Mouse (Mus musculus) hindbrain, embryonic 16.5 days (tissue): Measurements from ENCODE around the gene Crkl. TPM values are rescaled to one million over a fixed set of nuclear protein-coding genes. Genes with fewer than 3 reads are reported as not detected.
A peak's percentile ranks its signal among the peaks of the same experiment; 100 is the strongest.

ENCODE experiments used
- ATAC-seq: fragments of 200-750 bp; cut with Nextera tagmentation; 2 replicates; pipeline ENCODE4 v1.8.0; 2017; ENCODE audit warnings: moderate TSS enrichment, moderate library complexity
- H3K27ac ChIP-seq: fragments of 300-500 bp; sonication (generic); 2 replicates; pipeline ENCODE4 v1.5.1; 2014; ENCODE audit warnings: low read depth, mild to moderate bottlenecking, control low read depth, low read length, moderate library complexity
- H3K27me3 ChIP-seq: fragments of 300-500 bp; sonication (generic); replicated peaks from 2 replicates; pipeline ENCODE4 v1.6.1; 2014; ENCODE audit warnings: low read length; ENCODE audit not compliant: control insufficient read depth, insufficient read depth
- H3K36me3 ChIP-seq: fragments of 300-500 bp; sonication (generic); 2 replicates; pipeline ENCODE4 v1.6.1; 2014; ENCODE audit warnings: mild to moderate bottlenecking, low read length, moderate library complexity, mixed read lengths; ENCODE audit not compliant: control insufficient read depth, insufficient read depth
- H3K4me1 ChIP-seq: fragments of 300-500 bp; sonication (generic); 2 replicates; pipeline ENCODE4 v1.6.1; 2014; ENCODE audit warnings: low read depth, low read length; ENCODE audit not compliant: control insufficient read depth, insufficient read depth
- H3K4me2 ChIP-seq: fragments of 300-500 bp; sonication (generic); 2 replicates; pipeline ENCODE4 v1.6.1; 2014; ENCODE audit warnings: mild to moderate bottlenecking, low read length, control low read depth, moderate library complexity
- H3K4me3 ChIP-seq: fragments of 300-500 bp; sonication (generic); 2 replicates; pipeline ENCODE4 v1.5.1; 2014; ENCODE audit warnings: mild to moderate bottlenecking, low read length, control low read depth, moderate library complexity
- H3K9ac ChIP-seq: fragments of 300-500 bp; sonication (generic); 2 replicates; pipeline ENCODE4 v1.6.1; 2014; ENCODE audit warnings: low read depth, mild to moderate bottlenecking, control low read depth, low read length, moderate library complexity
- H3K9me3 ChIP-seq: fragments of 300-500 bp; sonication (generic); 2 replicates; pipeline ENCODE4 v1.6.1; 2014; ENCODE audit warnings: mild to moderate bottlenecking, low read length, moderate library complexity; ENCODE audit not compliant: control insufficient read depth
- WGBS: fragments of 180-500 bp; shearing (Covaris S2); extraction: QIAGEN DNeasy Blood & Tissue Kit; methylation state at CpG from one replicate; pipeline ENCODE4 v1.1.7; 2014; 5-methylcytosine and 5-hydroxymethylcytosine counted together
- polyA plus RNA-seq: library from polyadenylated mRNA; unstranded; fragments of >200 nt; fragmentation: Nextera tagmentation; extraction: Ambion mirVana; gene quantifications from 2 replicates; pipeline ENCODE4 v1.2.1, GENCODE M21; 2015

The Crkl gene
- polyA plus RNA-seq, 1 experiment from 2014 or later, result 74.6 TPM

DNA sequence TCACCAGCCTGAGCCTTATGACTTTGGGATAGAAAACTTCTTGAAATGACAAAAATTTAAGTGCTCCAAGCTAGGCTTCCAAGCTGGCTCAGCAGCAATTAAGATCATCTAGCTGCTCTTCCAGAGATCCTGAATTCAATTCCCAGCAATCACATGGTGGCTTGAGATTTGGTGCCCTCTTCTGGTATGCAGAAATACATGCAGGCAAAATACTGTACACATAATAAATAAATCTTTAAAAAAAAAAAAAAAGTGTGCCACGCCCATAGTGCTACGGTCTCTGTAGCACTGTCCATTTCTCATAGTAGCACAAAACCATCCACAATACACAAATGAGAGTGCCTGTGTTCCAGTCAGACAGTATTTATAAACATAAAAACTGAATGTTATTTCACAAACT is 19.2 kb upstream of the Crkl start:
- Histone ChIP-seq H3K4me2 (no peak overlapping the region), H3K36me3 (peaks cover 5% of the 10 kb centered on the region), H3K27me3 (no peaks in the 10 kb centered on the region), H3K4me1 (no peaks in the 10 kb centered on the region), H3K9ac (no peak overlapping the region), H3K4me3 (no peak overlapping the region), H3K9me3 (no peaks in the 10 kb centered on the region), H3K27ac (no peak overlapping the region)
- WGBS, result 75% methylated on average over 2 of the region's 2 CpGs
- ATAC-seq, result no peak

DNA sequence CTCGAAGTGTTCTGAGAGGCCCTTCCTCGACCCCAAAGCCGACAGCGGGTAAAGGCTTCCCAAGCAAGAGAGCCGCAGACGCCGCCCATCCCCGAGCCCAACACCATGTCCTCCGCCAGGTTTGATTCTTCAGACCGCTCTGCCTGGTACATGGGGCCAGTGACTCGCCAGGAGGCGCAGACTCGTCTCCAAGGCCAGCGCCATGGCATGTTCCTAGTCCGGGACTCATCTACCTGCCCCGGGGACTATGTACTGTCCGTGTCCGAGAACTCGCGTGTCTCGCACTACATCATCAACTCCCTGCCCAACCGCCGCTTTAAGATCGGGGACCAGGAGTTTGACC is 557 bp downstream of the Crkl start:
- under 1% methylated on average over 24 of the region's 24 CpGs for WGBS
- Histone ChIP-seq H3K4me1 (peaks cover 22% of the 10 kb centered on the region), H3K4me2 (peak overlapping the region; percentile 96), H3K27me3 (no peaks in the 10 kb centered on the region), H3K9ac (peak overlapping the region; percentile 99), H3K4me3 (peak overlapping the region; percentile 98), H3K27ac (peak overlapping the region; percentile 97), H3K36me3 (peaks cover 2% of the 10 kb centered on the region; the same call in 1 of the 2 replicates), H3K9me3 (no peaks in the 10 kb centered on the region)
- ATAC-seq, result no peak

DNA sequence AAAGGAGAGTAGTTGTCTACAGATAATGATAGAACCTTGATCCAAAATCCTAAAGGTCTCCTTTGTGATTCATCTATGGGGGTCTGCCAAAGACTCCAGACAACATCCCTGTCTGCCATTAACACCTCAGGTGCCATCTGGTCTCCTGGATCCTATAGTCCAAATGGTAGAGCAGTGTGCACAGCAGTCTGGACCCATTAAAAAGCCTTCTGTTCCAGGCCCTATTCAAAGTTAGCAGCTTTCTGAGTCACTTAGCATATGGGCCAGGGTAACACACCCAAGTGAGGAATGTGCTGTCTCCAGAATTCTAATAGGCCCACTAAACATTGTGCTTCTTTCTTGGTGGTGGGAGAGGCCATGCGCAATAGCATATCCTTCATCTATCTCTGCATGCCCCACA is 5.1 kb downstream of the Crkl start:
- H3K9me3 ChIP-seq, result no peaks in the 10 kb centered on the region
- no peak overlapping the region for H3K9ac ChIP-seq
- peaks cover 18% of the 10 kb centered on the region for H3K4me1 ChIP-seq
- WGBS, result 100% methylated on average over 1 of the region's 1 CpGs
- no peak for ATAC-seq
- no peak overlapping the region for H3K4me3 ChIP-seq
- no peak overlapping the region for H3K27ac ChIP-seq
- no peak overlapping the region for H3K4me2 ChIP-seq
- H3K36me3 ChIP-seq, result peaks cover 2% of the 10 kb centered on the region; the same call in 1 of the 2 replicates
- H3K27me3 ChIP-seq, result no peaks in the 10 kb centered on the region

DNA sequence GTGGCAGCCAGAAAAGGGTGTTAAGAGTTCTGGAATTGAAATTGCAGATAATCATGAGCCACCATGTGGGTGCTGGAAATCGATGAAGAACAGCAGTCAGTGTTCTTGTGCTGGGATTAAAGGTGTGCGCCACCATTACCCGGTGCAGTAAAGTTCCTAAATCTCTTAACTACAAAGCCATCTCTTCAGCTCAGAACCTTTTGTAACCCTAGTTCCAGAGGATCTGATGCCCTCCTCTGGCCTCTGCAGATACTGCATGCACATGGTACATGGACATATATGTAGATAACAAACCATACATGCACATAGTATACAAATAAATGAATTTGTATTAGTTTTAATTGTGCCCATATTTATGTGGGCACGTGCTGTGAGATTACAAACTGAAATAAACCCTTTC is 8.5 kb downstream of the Crkl start:
- 95% methylated on average over 4 of the region's 4 CpGs for WGBS
- H3K36me3 ChIP-seq, result peaks cover 2% of the 10 kb centered on the region; the same call in 1 of the 2 replicates
- H3K4me3 ChIP-seq, result no peak overlapping the region
- H3K27me3 ChIP-seq, result no peaks in the 10 kb centered on the region
- no peak for ATAC-seq
- no peak overlapping the region for H3K9ac ChIP-seq
- H3K4me2 ChIP-seq, result no peak overlapping the region
- peaks cover 9% of the 10 kb centered on the region for H3K4me1 ChIP-seq
- no peaks in the 10 kb centered on the region for H3K9me3 ChIP-seq
- H3K27ac ChIP-seq, result no peak overlapping the region

DNA sequence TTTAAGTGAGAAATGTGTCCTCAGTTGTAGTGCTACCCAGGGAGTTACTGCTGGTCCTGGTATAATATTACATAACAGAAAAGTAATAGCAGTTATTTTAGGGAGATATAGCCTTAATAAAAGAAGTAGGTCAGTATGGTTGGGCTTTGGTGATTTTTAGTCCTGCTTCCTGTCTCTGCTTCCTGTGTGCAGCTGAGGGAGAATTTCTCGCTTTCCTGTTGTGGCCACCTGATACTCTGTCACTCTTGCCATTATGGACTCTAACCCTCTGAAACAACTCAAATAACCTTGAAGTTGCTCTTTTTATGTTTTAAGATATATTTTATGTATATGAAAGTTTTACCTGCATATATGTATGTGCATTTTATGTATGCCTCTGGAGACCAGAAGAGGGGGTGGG is 9.8 kb downstream of the Crkl start:
- WGBS, result 100% methylated on average over 1 of the region's 1 CpGs
- H3K9ac ChIP-seq, result no peak overlapping the region
- H3K4me2 ChIP-seq, result no peak overlapping the region
- no peaks in the 10 kb centered on the region for H3K27me3 ChIP-seq
- no peak for ATAC-seq
- no peak overlapping the region for H3K4me3 ChIP-seq
- no peak overlapping the region for H3K27ac ChIP-seq
- no peaks in the 10 kb centered on the region for H3K9me3 ChIP-seq
- no peaks in the 10 kb centered on the region for H3K4me1 ChIP-seq
- no peaks in the 10 kb centered on the region for H3K36me3 ChIP-seq

DNA sequence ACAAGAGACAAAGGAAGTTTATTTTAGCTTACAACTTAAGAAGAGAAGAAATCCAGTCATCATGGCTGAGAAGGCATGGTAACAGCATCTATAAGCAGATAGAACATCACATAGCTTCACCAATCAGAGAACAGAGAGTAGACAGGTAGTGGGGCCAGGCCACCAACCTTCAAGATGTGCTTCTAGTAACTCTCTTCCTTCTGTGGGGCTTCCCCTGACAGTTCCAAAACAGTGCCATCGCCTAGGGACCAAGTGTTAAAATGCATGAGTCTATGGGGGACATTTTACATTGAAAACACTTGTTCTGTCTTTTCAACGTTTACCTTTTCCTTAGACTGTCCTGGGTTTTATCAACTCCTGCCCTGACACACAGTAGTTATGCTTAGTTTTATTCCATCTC is 11.4 kb downstream of the Crkl start:
- no peak for ATAC-seq
- H3K9ac ChIP-seq, result no peak overlapping the region
- no peaks in the 10 kb centered on the region for H3K36me3 ChIP-seq
- no peak overlapping the region for H3K27ac ChIP-seq
- no peak overlapping the region for H3K4me3 ChIP-seq
- H3K4me2 ChIP-seq, result no peak overlapping the region
- H3K4me1 ChIP-seq, result no peaks in the 10 kb centered on the region
- H3K27me3 ChIP-seq, result no peaks in the 10 kb centered on the region
- 86% methylated on average over 2 of the region's 2 CpGs for WGBS
- no peaks in the 10 kb centered on the region for H3K9me3 ChIP-seq

DNA sequence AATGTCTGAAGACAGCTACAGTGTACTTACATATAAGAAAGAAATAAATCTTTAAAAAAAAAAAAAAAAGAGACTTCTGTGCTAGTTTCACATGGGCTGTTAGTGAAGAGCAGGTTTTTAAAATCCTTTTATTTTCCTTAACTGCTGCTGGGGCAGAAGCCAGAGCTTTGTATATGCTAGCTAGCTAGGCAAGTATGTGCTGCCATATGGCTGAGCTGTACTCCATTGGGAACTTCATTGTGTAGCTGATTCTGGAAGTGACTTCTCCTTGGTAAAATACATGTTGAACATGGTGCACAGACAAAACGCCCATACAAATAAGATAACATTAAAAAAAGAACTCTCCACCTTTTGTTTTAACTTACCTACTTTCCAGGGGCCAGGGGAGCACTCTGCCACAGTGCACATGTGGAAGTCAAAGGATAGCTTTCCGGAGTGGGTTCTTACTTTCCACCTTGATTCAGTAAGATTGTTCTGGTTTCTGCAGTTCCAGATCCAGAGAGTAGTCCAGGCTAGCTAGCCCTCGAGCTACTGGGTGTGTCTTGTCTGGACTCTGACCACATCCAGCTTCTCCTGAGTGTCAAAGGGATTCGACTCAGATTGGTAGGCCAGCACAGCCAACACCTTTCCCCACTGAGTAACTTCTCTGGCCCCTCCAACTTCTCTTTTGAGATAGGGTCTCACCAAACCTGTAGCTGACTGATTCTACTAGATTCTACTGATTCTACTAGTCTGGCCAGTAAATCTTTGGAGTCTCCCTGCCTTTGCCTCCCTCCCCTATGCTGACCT is 15.3 kb downstream of the Crkl start:
- H3K4me2 ChIP-seq, result no peak overlapping the region
- H3K9me3 ChIP-seq, result no peaks in the 10 kb centered on the region
- WGBS, result 88% methylated on average over 4 of the region's 4 CpGs
- H3K4me1 ChIP-seq, result no peaks in the 10 kb centered on the region
- ATAC-seq, result no peak
- H3K27me3 ChIP-seq, result no peaks in the 10 kb centered on the region
- no peak overlapping the region for H3K27ac ChIP-seq
- H3K4me3 ChIP-seq, result no peak overlapping the region
- H3K36me3 ChIP-seq, result no peaks in the 10 kb centered on the region
- no peak overlapping the region for H3K9ac ChIP-seq

DNA sequence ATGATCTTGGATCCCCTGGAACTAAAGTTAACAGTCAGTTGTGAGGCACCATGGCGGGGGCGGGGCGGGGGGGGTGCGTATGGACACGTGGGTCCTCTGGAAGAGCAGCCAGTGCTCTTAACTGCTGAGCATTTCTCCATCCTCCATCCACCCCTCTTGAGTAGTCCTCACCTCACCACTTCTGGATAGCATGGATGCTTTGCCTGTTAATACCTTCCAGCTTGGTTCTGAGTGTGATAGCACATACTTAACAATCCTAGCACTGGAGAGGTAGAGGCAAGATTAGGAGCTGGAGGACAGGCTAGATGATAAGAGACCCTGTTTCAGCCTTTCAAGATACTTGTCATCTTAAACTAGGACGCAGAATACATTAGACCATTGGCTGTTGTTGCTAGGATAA is 20.7 kb downstream of the Crkl start:
- H3K27ac ChIP-seq, result no peak overlapping the region
- ATAC-seq, result no peak
- 89% methylated on average over 6 of the region's 6 CpGs for WGBS
- no peak overlapping the region for H3K9ac ChIP-seq
- no peaks in the 10 kb centered on the region; the same call in 1 of the 2 replicates for H3K4me1 ChIP-seq
- no peaks in the 10 kb centered on the region for H3K27me3 ChIP-seq
- H3K4me2 ChIP-seq, result no peak overlapping the region
- no peaks in the 10 kb centered on the region for H3K36me3 ChIP-seq
- H3K9me3 ChIP-seq, result no peaks in the 10 kb centered on the region
- no peak overlapping the region for H3K4me3 ChIP-seq

DNA sequence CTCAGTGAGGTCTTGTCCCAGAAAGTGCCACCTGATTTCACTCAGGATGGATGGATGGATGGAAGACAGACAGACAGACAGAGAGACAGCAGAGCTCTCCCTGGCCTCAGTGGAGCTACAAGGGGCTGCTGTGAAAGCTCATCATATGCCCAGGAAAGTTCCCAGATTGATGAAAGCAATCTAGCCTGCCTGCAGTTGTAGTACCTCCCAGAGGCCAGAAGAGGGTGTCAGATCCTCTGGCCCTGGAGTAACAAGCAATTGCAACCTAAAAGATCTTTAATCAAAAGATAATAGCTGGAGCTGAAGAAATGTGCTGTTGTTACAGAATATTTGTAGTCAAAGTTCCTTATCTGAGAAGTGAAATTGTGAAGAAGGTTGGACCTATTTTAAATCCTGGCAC is 22.3 kb downstream of the Crkl start:
- no peaks in the 10 kb centered on the region for H3K27me3 ChIP-seq
- no peak overlapping the region for H3K4me3 ChIP-seq
- no peaks in the 10 kb centered on the region for H3K36me3 ChIP-seq
- peaks cover 4% of the 10 kb centered on the region; the same call in 1 of the 2 replicates for H3K4me1 ChIP-seq
- H3K9me3 ChIP-seq, result no peaks in the 10 kb centered on the region
- H3K4me2 ChIP-seq, result no peak overlapping the region
- ATAC-seq, result no peak
- H3K27ac ChIP-seq, result no peak overlapping the region
- no peak overlapping the region for H3K9ac ChIP-seq
